Mouse (Mus musculus) spleen, adult 2 months (tissue): ENCODE results near the gene Gna12.

Source experiments
- CTCF ChIP-seq: fragments of 200-500 bp; IDR thresholded peaks from 2 replicates; pipeline ENCODE4 v1.5.1; 2011; ENCODE audit warnings: mild to moderate bottlenecking, inconsistent platforms; ENCODE audit not compliant: insufficient read depth, insufficient read length, insufficient replicate concordance; ENCODE audit errors: extremely low read depth
- POLR2A ChIP-seq: fragments of 200-500 bp; IDR thresholded peaks from 2 replicates; pipeline ENCODE4 v1.6.1; 2011; ENCODE audit warnings: low read depth, low read length, inconsistent platforms

DNA sequence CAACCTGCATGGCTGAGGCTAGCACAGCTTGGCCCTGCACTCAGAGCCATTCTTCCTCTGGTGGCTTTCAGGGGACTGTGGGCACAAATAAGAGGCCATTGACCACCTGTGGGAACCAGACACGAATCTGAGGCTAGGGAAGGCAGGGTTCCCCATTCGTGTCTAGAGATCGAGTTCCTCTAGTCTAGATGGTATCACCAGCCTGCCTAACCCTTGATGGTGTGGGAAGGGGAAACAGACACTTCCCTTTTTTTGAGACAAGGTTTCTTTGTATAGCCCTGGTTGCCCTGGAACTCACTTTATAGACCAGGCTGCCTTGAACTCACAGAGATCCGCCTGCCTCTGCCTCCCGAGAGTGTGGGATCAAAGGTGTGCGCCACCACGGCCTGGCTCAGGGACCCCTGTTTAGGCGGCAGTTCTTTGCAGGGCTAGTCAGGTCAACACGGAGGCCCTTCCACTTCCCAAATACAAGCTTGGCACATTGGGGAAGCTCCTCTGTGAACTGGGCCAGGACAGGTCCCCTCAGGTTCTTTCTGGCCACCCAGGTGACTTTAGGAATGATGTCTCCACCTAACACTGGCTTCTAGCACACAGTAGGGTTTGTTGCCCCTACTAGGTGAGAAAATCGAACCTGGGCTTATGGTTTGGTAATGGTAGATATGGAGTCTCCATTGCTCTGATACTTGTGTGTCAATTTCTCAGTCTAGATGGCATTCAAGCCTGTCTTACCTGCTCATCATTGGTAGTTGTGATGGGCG is 99.0 kb downstream of the Gna12 start:
- TF ChIP-seq CTCF (no peak), POLR2A (no peak)
